ENCODE assay signal across 1 mouse cellular context in the genomic region with DNA sequence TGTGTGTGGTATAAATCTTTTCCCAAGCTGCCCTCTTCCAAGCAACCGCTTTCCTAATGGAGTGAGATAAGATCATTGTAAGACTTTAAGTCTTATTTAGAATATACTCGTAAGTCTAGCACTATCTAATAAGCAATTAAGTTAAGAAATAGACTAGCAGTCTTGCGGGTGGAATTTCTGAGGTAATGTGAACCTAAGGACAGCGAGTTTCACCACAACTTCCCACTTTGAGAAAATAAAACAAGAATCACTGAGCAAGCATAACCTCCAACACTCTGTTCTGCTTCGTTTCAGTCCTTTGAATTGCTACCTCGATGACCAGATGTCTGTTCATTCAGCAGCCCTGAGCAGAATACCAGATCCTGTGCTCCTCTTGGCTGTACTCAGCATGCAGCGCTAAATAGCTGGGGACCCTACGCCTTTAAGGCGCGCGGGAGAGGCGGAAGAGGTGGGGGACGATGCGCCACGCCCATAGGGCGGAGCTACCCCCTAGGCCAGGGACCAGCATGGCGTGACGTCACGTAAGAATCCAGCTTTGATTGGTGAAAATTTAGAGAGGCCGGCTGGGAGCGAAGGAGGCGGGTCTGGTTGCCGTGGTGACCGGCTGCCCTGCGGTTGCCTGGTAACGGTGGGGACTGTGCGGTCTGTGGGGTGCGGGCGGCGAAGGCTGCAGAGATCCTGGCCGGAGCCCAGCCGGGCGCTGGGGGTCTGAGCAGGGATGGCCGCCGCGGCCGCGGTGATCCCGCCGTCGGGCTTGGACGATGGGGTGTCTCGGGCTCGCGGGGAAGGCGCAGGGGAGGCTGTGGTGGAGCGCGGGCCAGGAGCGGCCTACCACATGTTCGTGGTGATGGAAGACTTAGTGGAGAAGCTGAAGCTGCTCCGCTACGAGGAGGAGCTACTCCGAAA.
TF ChIP-seq lines count a peak whose summit lies in the region.

Ift57 (plus strand) TSS at position 614 of the 906 bp plus-strand sequence.

TF ChIP-seq in C2C12, 6 proteins besides CTCF, POLR2A, EP300 and RAD21 (continued from another document):
- TF ChIP-seq MYOG (IDR thresholded peaks at IDR 0.05; ENCODE audit: control insufficient read depth, extremely low read depth, insufficient read length) = no peak
